Mouse (Mus musculus) brain, embryonic 14.5 days (tissue): Measurements from ENCODE around the gene Upf3a.

Experiments
- CTCF ChIP-seq: fragments of 200-500 bp; IDR thresholded peaks from 2 replicates; pipeline ENCODE4 v1.5.1; 2012; ENCODE audit warnings: inconsistent platforms, mild to moderate bottlenecking, moderate library complexity, borderline replicate concordance; ENCODE audit not compliant: insufficient read depth, insufficient read length; ENCODE audit errors: extremely low read depth
- POLR2A ChIP-seq: fragments of 200-500 bp; IDR thresholded peaks from 2 replicates; pipeline ENCODE4 v1.6.1; 2012; ENCODE audit warnings: mild to moderate bottlenecking, inconsistent platforms, borderline replicate concordance; ENCODE audit not compliant: poor library complexity, insufficient read depth, insufficient read length, severe bottlenecking; ENCODE audit errors: extremely low read depth

GRCm38 (mm10) chr8:13793097-13793745 lies 7.8 kb downstream of the Upf3a start:
- TF ChIP-seq CTCF = no peak
- no peak for TF ChIP-seq POLR2A
